Mouse (Mus musculus): Measurements from ENCODE around the gene Ralgds.

GRCm38 (mm10) chr2:28545976-28546375, 33.1 kb downstream of the Ralgds start:
- TF ChIP-seq CTCF (conservative IDR thresholded peaks at IDR 0.05 in 1 of 2, IDR thresholded peaks at IDR 0.05 in 1 of 2; ENCODE audit: low read depth in 2 of 2, low read length in 2 of 2) (no peak), NELFE (IDR thresholded peaks at IDR 0.05; ENCODE audit: low read depth, low read length) (no peak), NRF1 (IDR thresholded peaks at IDR 0.05; ENCODE audit: low read depth, low read length) (no peak), POLR2A (IDR thresholded peaks at IDR 0.05; ENCODE audit: low read depth, low read length) (no peak), RCOR1 (conservative IDR thresholded peaks at IDR 0.05; ENCODE audit: low read depth, low read length) (no peak), USF1 (IDR thresholded peaks at IDR 0.05; ENCODE audit: low read depth, low read length) (no peak), GABPA (IDR thresholded peaks at IDR 0.05; ENCODE audit: insufficient replicate concordance, low read depth, low read length) (no peak), MEF2A (IDR thresholded peaks at IDR 0.05; ENCODE audit: borderline replicate concordance, low read depth, low read length) (no peak), MAX (IDR thresholded peaks at IDR 0.05; ENCODE audit: low read length) (no peak)

Data from CH12.LX (cell line).